Mouse (Mus musculus): ENCODE results near the gene Sars.

GRCm38 (mm10) chr3:108424944-108425623 lies 19.9 kb downstream of the Sars start:
- TF ChIP-seq POLR2A (IDR thresholded peaks at IDR 0.05; ENCODE audit: low read depth, low read length) (no peak), CTCF (IDR thresholded peaks at IDR 0.05; ENCODE audit: extremely low read depth, insufficient read length, insufficient replicate concordance, low read depth, low read length) (no peak)
